Mouse (Mus musculus) spleen, adult 2 months (tissue): ENCODE data around the gene Cdh18.

Experiments used
- CTCF ChIP-seq: fragments of 200-500 bp; IDR thresholded peaks from 2 replicates; pipeline ENCODE4 v1.5.1; 2011; ENCODE audit warnings: mild to moderate bottlenecking, inconsistent platforms; ENCODE audit not compliant: insufficient read depth, insufficient read length, insufficient replicate concordance; ENCODE audit errors: extremely low read depth
- POLR2A ChIP-seq: fragments of 200-500 bp; IDR thresholded peaks from 2 replicates; pipeline ENCODE4 v1.6.1; 2011; ENCODE audit warnings: low read depth, low read length, inconsistent platforms

DNA sequence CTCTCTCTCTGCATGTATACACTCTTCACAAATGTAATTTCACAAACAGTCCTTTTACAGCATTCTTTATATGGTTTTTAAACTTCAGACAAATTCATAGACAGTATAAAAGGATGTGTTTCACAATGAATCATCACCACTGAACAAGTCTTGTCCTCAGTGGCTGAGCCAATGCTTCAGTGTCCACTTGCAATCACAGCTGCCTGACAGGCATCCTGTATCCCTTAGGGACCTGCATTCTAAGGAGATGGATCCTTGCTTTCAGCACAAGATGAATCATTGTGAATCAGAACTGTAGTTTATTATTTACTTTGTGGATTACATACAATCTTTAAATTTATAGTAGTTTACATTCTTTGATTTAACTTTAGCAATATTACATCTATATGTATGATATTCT is 768.6 kb downstream of the Cdh18 start:
- TF ChIP-seq CTCF = no peak
- no peak for TF ChIP-seq POLR2A
